Mouse (Mus musculus): ENCODE results near the gene Vegfd. TPM values are rescaled to one million over a fixed set of nuclear protein-coding genes. Genes with fewer than 3 reads are reported as not detected.

The Vegfd gene
- 0.41 and 0.43 TPM in 2 replicates for polyA plus RNA-seq (2015; fragmentation: Nextera tagmentation; extraction: Ambion mirVana)

- H3K4me2 ChIP-seq (ENCODE audit: low read length): no peak within 1 kb of the TSS
- no peaks in the 10 kb centered on the region for H3K9me3 ChIP-seq (ENCODE audit: control insufficient read depth, low read length)
- H3K27me3 ChIP-seq (replicated peaks; ENCODE audit: control insufficient read depth, insufficient read depth, low read length): no peaks in the 10 kb centered on the region
- no peak within 1 kb of the TSS for H3K4me3 ChIP-seq (ENCODE audit: low read length)
- no peak for ATAC-seq
- H3K4me1 ChIP-seq (ENCODE audit: control insufficient read depth, insufficient read depth, low read depth, low read length): no peaks in the 10 kb centered on the region
- H3K9ac ChIP-seq (ENCODE audit: low read depth, low read length): no peak within 1 kb of the TSS
- H3K27ac ChIP-seq (ENCODE audit: low read depth, low read length): no peak within 1 kb of the TSS
- WGBS: 49% methylated on average over 3 of the region's 3 CpGs
- H3K36me3 ChIP-seq (ENCODE audit: control insufficient read depth, insufficient read depth, low read length): no peaks in the 10 kb centered on the region
These were observed at the start of gene Vegfd for GRCm38 (mm10) chrX:164373081-164373480. Gene Vegfd, plus strand, starts transcription at chrX:164373378.

GRCm38 (mm10) chrX:164323391-164323913, 49.7 kb upstream of the Vegfd start:
- Histone ChIP-seq H3K4me1 (ENCODE audit: control insufficient read depth, insufficient read depth, low read depth, low read length) (no peaks in the 10 kb centered on the region), H3K4me2 (ENCODE audit: low read length) (no peak overlapping the region), H3K4me3 (ENCODE audit: low read length) (no peak overlapping the region), H3K27me3 (replicated peaks; ENCODE audit: control insufficient read depth, insufficient read depth, low read length) (no peaks in the 10 kb centered on the region), H3K9me3 (ENCODE audit: control insufficient read depth, low read length) (no peaks in the 10 kb centered on the region), H3K36me3 (ENCODE audit: control insufficient read depth, insufficient read depth, low read length) (no peaks in the 10 kb centered on the region), H3K9ac (ENCODE audit: low read depth, low read length) (no peak overlapping the region), H3K27ac (ENCODE audit: low read depth, low read length) (no peak overlapping the region)
- WGBS: 74% methylated on average over 4 of the region's 4 CpGs
- no peak for ATAC-seq

GRCm38 (mm10) chrX:164330351-164330750, 42.8 kb upstream of the Vegfd start:
- Histone ChIP-seq H3K4me1 (ENCODE audit: control insufficient read depth, insufficient read depth, low read depth, low read length) (no peaks in the 10 kb centered on the region), H3K27me3 (replicated peaks; ENCODE audit: control insufficient read depth, insufficient read depth, low read length) (no peaks in the 10 kb centered on the region), H3K4me2 (ENCODE audit: low read length) (no peak overlapping the region), H3K9ac (ENCODE audit: low read depth, low read length) (no peak overlapping the region), H3K27ac (ENCODE audit: low read depth, low read length) (no peak overlapping the region), H3K4me3 (ENCODE audit: low read length) (no peak overlapping the region), H3K36me3 (ENCODE audit: control insufficient read depth, insufficient read depth, low read length) (no peaks in the 10 kb centered on the region), H3K9me3 (ENCODE audit: control insufficient read depth, low read length) (no peaks in the 10 kb centered on the region)
- WGBS: 92% methylated on average over 2 of the region's 2 CpGs
- no peak for ATAC-seq

GRCm38 (mm10) chrX:164330766-164331165, 42.4 kb upstream of the Vegfd start:
- 80% methylated on average over 3 of the region's 3 CpGs for WGBS
- Histone ChIP-seq H3K4me2 (ENCODE audit: low read length) (no peak overlapping the region), H3K9ac (ENCODE audit: low read depth, low read length) (no peak overlapping the region), H3K4me1 (ENCODE audit: control insufficient read depth, insufficient read depth, low read depth, low read length) (no peaks in the 10 kb centered on the region), H3K27ac (ENCODE audit: low read depth, low read length) (no peak overlapping the region), H3K27me3 (replicated peaks; ENCODE audit: control insufficient read depth, insufficient read depth, low read length) (no peaks in the 10 kb centered on the region), H3K36me3 (ENCODE audit: control insufficient read depth, insufficient read depth, low read length) (no peaks in the 10 kb centered on the region), H3K4me3 (ENCODE audit: low read length) (no peak overlapping the region), H3K9me3 (ENCODE audit: control insufficient read depth, low read length) (no peaks in the 10 kb centered on the region)
- no peak for ATAC-seq

GRCm38 (mm10) chrX:164338591-164338990, 34.6 kb upstream of the Vegfd start:
- no peak overlapping the region for H3K9ac ChIP-seq (ENCODE audit: low read depth, low read length)
- H3K36me3 ChIP-seq (ENCODE audit: control insufficient read depth, insufficient read depth, low read length): no peaks in the 10 kb centered on the region
- no peaks in the 10 kb centered on the region for H3K27me3 ChIP-seq (replicated peaks; ENCODE audit: control insufficient read depth, insufficient read depth, low read length)
- 84% methylated on average over 4 of the region's 4 CpGs for WGBS
- no peak for ATAC-seq
- H3K4me3 ChIP-seq (ENCODE audit: low read length): no peak overlapping the region
- H3K9me3 ChIP-seq (ENCODE audit: control insufficient read depth, low read length): no peaks in the 10 kb centered on the region
- H3K27ac ChIP-seq (ENCODE audit: low read depth, low read length): no peak overlapping the region
- H3K4me1 ChIP-seq (ENCODE audit: control insufficient read depth, insufficient read depth, low read depth, low read length): no peaks in the 10 kb centered on the region
- H3K4me2 ChIP-seq (ENCODE audit: low read length): no peak overlapping the region

- ATAC-seq: no peak
- no peaks in the 10 kb centered on the region for H3K4me1 ChIP-seq (ENCODE audit: control insufficient read depth, insufficient read depth, low read depth, low read length)
- H3K36me3 ChIP-seq (ENCODE audit: control insufficient read depth, insufficient read depth, low read length): no peaks in the 10 kb centered on the region
- no peak overlapping the region for H3K4me3 ChIP-seq (ENCODE audit: low read length)
- no peaks in the 10 kb centered on the region for H3K27me3 ChIP-seq (replicated peaks; ENCODE audit: control insufficient read depth, insufficient read depth, low read length)
- H3K9me3 ChIP-seq (ENCODE audit: control insufficient read depth, low read length): no peaks in the 10 kb centered on the region
- H3K27ac ChIP-seq (ENCODE audit: low read depth, low read length): no peak overlapping the region
- WGBS: 90% methylated on average over 4 of the region's 4 CpGs
- H3K4me2 ChIP-seq (ENCODE audit: low read length): no peak overlapping the region
- no peak overlapping the region for H3K9ac ChIP-seq (ENCODE audit: low read depth, low read length)
These were observed 27.7 kb upstream of the Vegfd start for GRCm38 (mm10) chrX:164345359-164345938.

- H3K4me3 ChIP-seq (ENCODE audit: low read length): no peak overlapping the region
- H3K4me1 ChIP-seq (ENCODE audit: control insufficient read depth, insufficient read depth, low read depth, low read length): no peaks in the 10 kb centered on the region
- H3K27ac ChIP-seq (ENCODE audit: low read depth, low read length): no peak overlapping the region
- no peak overlapping the region for H3K9ac ChIP-seq (ENCODE audit: low read depth, low read length)
- H3K27me3 ChIP-seq (replicated peaks; ENCODE audit: control insufficient read depth, insufficient read depth, low read length): no peaks in the 10 kb centered on the region
- H3K36me3 ChIP-seq (ENCODE audit: control insufficient read depth, insufficient read depth, low read length): no peaks in the 10 kb centered on the region
- no peak overlapping the region for H3K4me2 ChIP-seq (ENCODE audit: low read length)
- no peak for ATAC-seq
- H3K9me3 ChIP-seq (ENCODE audit: control insufficient read depth, low read length): no peaks in the 10 kb centered on the region
- WGBS: 94% methylated on average over 3 of the region's 3 CpGs
These were observed 24.2 kb upstream of the Vegfd start for GRCm38 (mm10) chrX:164348937-164349336.

GRCm38 (mm10) chrX:164365153-164365865, 7.9 kb upstream of the Vegfd start:
- Histone ChIP-seq H3K9ac (ENCODE audit: low read depth, low read length) (no peak overlapping the region), H3K4me1 (ENCODE audit: control insufficient read depth, insufficient read depth, low read depth, low read length) (no peaks in the 10 kb centered on the region), H3K9me3 (ENCODE audit: control insufficient read depth, low read length) (no peaks in the 10 kb centered on the region), H3K27ac (ENCODE audit: low read depth, low read length) (no peak overlapping the region), H3K27me3 (replicated peaks; ENCODE audit: control insufficient read depth, insufficient read depth, low read length) (no peaks in the 10 kb centered on the region), H3K4me2 (ENCODE audit: low read length) (no peak overlapping the region), H3K36me3 (ENCODE audit: control insufficient read depth, insufficient read depth, low read length) (no peaks in the 10 kb centered on the region), H3K4me3 (ENCODE audit: low read length) (no peak overlapping the region)
- ATAC-seq: no peak
- 96% methylated on average over 4 of the region's 4 CpGs for WGBS

GRCm38 (mm10) chrX:164370576-164370975, 2.6 kb upstream of the Vegfd start:
- no peak overlapping the region for H3K4me2 ChIP-seq (ENCODE audit: low read length)
- H3K9ac ChIP-seq (ENCODE audit: low read depth, low read length): no peak overlapping the region
- H3K36me3 ChIP-seq (ENCODE audit: control insufficient read depth, insufficient read depth, low read length): no peaks in the 10 kb centered on the region
- H3K27ac ChIP-seq (ENCODE audit: low read depth, low read length): no peak overlapping the region
- ATAC-seq: no peak
- H3K4me1 ChIP-seq (ENCODE audit: control insufficient read depth, insufficient read depth, low read depth, low read length): no peaks in the 10 kb centered on the region
- H3K4me3 ChIP-seq (ENCODE audit: low read length): no peak overlapping the region
- H3K9me3 ChIP-seq (ENCODE audit: control insufficient read depth, low read length): no peaks in the 10 kb centered on the region
- H3K27me3 ChIP-seq (replicated peaks; ENCODE audit: control insufficient read depth, insufficient read depth, low read length): no peaks in the 10 kb centered on the region
- WGBS: 76% methylated on average over 3 of the region's 3 CpGs
